Mouse (Mus musculus): ENCODE data around the gene Ruvbl1.

Ruvbl1 gene

DNA sequence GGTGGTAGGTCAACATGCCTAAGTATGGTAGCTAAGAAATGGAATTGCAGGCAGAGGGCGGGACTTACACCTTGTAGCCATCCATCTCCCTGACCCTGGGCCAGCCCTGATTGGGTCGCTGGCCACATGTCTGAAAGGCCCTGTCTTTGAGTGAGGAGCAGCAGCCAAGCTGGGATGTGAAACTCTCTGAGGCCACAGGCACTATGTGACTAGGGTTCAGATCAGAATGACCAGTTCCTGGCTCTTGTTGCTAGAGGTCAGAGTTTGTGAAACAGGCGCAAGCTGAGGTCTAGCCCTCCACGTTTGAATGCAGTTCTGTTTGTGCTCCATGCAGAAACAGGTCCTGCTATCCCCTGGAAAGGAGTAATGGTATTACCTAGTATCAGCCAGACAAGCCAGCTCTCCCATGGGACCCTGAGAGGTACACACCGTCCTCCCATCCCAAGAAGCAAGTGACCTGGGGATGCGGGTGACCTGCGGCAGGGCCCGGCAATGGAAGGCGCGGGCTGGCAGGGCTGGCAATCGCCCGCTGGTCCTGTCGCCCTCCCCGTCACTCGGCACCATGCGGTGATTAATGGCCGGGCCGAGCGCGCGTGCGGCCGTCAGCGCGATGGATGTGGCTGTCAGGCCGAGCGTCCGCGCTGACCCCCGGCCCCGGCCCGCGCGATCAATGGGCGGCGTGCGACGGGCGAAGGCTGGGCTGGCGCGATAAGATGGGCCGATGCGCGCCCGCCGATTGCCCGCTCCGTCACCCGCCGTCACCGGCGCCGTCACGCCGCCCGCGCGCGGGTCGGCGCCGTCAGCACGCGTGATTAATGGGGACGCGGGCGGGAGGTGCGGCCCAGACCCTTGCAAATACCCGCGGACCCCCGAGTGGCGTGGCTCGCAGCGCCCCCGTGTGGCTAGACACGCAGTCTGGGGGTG is 34.5 kb downstream of the Ruvbl1 start:
- DNase-seq, result peak; percentile 75 to 85

DNA sequence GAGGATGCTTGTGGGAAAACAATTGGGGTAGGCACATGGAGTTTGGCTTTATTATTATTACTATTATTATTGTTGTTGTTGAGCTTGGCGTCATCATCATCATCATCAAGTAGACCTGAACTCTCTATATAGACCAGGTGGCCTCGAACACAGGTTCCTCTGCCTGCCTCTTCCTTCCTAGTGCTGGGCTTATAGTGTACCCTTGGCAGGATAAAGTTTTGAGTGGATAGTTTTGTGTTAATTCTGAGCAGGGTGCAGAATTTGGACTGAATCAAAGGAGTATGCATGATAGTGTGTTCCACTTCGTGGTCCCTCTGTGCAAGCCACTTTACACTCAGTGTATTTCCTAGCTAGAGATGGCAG is 35.2 kb downstream of the Ruvbl1 start:
- DNase-seq, result no peak

DNA sequence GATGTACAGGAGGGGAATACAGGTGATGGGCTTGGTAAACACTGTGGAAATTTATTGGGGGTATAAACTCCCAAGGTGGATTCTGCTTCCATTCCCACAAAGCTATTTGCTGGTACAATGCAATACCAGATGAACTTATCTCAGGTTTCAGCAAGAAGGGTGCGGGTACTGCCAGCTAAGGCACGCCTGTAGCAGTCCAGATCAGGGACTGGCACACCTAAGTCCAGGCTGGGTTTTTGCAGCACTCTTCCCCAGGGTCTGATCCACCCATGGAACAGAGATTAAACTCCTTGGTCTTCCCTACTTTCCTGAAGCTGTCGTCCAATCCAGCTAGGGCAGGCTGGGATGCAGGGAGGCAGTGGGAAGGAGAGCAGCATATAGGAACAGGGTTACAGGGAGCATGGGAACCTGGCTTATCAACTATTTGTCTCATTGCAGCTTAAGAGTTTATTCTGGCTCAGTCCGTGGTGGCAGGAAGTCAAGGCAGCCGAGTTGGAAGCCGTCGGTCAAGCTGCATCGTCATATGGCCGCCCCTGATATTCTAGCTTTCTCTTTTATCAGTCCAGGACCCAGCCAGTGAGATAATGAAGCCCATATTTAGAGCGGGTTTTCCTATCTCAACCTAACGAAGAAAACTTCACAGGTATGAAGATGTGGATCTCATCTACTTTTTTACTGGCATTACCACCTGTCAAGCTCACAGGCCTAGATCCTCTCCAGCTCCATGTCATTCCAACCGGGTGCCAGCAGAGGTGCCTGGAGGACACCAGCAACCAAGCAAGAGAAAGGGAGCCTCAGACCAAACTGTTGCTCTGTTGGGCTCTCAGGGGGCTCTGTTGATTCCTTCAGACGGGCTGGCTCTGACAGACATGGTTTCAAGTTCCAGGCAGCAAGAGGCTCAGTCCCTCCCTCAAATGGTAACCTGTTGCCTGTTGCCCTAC is 37.1 kb downstream of the Ruvbl1 start:
- DNase-seq, result no peak

DNA sequence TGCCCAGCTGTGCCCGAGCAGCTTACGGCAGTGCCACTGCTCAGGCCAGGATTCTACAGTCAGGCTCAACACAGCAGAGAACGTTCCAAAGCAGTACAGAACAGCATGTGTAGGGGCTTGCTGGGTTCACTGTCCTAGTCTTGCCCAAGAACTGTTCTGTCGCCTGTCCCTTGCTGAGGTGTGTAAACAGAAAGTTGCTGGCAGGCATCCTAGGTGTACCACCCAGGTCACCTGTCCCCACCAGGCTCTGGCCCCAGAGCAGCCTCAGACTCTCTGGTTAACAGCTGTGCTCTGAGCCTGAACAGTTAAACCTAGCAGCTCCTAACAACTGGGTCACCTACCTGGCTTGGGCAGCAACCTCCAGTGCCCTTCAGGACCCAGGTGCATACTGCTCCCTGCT is 37.8 kb downstream of the Ruvbl1 start:
- no peak for DNase-seq

DNA sequence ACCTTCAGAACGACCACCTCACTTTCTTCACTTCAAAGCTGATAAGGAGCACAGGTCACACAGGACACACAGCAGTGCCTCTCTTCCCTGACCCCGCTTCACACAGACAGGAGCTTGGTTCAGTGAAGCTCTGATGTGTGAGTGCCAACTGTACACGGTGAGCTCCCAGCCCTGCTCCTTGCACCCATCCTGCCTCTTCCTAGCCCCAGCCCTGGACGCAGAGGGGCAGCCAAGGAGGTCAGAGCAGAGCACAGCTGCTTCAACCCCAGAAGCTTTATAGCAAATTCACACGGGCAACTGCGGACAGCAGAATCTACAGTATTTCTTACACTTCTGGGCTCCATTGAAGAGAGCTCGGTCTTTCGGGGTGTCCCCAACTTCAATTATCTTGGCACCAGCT is 48.8 kb downstream of the Ruvbl1 start:
- DNase-seq, result no peak

DNA sequence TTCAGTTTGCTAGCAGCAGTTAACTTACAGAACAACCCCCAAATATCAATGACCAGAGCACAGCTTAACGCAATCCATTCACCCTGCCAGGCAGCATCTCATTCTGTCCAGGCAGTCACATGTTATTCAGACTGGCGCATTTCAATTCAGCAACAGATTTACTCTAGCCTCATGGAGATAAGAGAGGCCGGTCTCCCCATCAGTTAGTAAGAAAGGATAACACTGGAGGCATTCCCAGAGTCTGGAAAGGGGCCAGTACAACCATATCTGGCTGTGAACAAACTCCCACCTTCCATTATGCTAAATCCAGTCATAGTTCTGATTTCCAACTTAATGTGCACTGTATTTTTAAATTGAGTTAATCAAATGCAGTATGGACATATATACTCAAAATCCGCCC is 49.3 kb downstream of the Ruvbl1 start:
- DNase-seq, result no peak

DNA sequence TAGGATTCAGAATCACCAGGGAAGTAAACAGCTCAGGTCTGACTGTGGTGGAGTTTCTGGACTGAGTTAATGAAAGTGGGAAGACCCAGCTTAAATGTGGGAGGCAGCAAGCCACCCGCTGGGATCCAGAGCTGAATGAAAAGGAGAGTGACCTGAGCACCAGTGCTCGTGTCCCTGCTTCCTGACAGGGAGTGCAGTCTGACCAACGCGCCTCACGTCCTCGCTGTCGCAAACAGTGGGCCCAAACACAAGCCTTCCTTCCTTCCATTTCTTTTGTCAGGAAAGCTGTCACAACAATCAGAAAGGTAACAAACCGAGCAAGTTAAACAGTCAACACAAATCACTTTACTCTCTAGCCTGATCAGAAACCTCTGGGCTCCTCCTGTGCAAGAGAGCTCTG is 50.8 kb downstream of the Ruvbl1 start:
- DNase-seq, result no peak

DNA sequence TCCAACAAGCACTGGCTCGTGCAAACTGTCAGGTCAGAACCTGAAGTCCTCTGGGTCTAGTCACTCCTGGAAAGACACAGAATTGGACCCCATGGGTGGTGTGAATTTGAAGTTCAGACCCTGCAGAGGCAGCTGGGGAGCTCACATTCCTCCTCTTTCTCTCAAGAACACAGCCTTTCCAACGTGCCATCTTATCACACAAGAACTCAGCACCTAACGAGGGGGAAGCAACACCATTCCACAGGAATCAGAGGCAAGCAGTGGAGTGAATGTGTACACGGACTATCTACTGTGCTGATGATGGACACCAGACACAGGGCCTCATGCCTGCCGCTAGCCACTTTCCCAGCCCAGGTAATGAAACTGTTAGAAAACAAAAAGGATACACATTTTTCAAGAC is 51.5 kb downstream of the Ruvbl1 start:
- no peak for DNase-seq

DNA sequence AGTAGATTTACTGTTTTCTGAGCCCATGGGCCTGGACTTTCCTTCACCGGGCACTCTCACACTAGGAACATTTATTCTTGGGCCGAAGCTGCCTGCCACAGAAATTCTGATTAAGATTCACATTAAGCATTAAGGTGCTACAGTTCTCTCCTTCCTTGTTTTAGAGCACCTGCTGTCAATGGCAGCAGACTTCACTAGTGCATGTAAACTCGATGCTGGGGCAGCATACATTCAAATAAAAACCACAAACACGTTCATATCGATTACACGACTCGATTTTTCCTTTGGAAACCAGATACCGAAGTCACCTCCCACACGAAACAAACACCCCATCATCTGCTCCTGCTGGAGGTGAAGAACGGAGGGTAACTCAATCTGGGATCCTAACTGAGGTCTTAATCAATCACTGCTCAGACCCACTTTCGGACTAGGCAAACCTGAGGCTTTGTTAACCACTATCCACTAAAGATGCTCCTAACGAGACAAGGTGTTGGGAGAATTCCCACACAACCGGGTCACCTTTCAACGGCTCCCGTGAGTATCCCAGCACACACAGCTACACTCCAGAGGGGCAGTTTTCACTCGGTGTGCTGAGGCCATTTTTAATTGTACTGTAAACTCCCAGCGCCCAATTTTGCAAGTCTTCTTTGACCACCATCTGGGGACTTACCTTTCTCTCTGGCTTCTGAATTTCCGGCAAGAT is 52.6 kb downstream of the Ruvbl1 start:
- DNase-seq, result no peak

DNA sequence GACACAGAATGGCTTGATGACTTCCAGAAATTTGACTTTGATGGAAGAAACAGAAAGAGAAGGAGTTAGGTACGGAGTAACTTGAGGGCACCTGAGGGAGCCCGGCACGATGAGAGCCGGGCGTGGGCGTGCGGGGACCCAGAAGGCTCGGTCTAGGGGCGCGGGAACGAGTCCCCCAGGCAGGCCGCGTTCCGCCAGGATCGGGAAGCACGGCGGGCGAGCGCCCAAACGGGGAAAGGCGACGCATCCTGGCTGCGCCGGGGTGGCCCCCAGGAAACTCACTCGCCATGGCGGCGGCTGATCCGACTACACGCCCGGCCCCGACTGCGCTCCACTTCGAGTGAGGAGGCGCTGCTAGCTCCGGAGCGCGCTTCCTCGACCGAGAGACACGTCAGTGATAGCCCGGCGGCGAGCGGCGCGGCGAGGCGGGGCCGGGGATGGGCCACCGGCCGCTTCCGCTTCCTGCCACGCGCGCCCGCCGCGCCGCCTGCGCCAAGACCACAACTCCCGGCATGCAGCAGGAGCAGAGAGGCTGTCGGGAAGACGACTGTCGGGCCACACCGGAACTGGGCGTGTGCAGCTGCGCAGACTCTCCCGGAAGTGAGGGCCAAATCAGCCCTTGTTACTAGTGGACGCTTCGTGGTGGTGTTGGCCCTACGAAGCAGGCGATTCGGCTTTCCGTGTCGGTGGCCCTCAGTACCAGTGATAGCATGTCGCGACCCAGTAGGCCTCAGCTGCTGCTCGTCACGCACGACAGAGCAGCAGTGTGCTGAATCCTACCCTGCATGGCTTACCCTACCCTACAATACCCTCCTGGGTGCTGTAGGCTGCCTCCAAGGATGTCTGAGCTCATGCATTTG is 53.4 kb downstream of the Ruvbl1 start, which contains the start of gene Sec61a1:
Sec61a1 (minus strand) TSS at position 502 of the 860 bp plus-strand sequence.
- peak; percentile 96 to 98 for DNase-seq

DNA sequence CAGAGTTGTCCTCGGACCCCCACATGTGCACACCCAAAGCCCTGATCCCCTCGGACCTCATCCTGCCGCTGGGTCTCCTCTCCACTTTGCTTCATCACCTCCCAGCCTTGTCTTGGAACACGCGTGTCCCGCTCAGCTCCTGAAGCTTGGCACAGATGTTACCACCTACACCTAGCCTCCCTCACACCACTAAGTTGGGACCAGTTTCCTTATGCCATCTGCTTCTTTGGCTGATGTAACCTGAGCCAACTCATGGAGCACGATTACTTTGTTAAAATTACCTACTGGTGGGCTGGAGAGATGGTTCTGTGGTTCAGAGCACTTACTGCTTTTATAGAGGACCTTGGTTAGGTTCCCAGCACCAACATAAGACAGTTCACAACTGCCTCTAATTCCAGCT is 56.6 kb downstream of the Ruvbl1 start:
- no peak for DNase-seq

DNA sequence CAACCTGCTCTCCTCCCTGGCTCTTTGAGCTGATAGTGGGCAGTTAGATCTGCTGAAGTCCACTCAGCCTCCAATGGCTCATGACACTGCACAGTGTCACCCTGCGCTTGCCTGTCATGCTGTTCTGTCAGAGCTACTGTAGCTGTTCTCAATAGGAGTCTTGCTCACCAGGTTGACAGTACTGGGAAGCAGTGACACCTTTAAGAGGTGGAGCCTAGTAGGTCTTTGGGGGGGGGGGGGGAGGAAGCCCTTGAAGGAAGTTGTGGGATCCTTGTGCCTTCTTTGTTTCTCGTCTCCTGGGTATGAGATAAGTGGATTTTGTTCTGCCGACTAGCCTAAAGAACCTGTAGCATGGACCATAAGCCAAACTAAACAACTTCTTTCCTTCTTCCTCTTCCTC is 57.4 kb downstream of the Ruvbl1 start:
- no peak for DNase-seq

DNA sequence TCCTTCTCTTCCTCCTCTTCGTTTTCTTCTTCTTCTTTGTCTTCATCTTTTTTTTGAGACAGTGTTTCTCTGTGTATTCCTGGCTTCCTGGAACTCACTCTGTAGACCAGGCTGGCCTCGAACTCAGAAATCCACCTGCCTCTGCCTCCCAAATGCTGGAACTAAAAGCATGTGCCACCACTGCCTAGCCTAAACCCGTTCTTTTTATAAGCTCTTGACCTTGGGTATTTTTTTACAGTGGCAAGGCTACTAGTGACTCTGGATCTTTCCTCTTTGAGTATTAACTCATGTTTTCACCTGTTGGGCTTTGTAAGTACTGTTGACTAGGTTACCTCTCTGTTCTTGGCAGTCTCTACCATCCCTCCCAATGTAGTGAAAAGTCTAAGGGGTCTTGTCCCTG is 57.8 kb downstream of the Ruvbl1 start:
- no peak for DNase-seq

DNA sequence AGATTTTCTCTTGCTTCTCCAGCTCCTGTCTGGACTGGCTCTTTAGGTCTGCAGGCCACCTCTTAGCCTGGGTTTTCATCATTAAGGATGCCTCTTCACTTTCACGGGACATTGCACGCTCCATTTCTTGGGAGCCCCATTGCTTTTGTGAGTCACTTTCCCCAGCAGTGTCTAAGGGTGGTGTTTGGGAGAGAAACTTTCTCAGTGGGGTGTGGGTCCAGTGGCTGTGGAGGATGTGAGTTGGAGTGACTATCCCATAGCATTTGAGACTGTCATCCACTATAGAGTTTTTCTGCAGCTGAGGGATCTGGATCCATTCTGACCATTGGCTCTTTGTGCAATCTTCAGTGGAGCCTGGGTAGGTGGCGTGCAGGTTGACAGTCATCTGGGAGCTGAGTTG is 58.2 kb downstream of the Ruvbl1 start:
- DNase-seq, result no peak

DNA sequence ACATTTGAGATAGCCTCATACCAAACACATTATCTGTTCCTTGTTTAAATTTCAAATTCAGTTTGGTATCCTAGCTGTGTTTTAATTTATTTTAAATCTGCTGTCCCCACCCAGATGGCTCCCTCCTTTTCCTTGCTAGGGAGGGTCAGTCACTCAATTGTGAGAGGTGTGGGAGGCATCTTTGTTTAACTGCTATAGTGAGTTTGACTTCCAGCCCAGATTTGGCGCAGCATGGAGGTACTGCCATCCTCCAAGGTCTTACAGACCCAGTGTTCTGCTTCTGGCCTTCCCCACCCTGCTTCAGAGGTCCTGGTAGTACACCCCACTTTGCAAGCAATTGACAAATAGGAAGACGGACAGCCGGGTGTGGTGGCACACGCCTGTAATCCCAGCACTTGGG is 58.8 kb downstream of the Ruvbl1 start:
- DNase-seq, result no peak

DNA sequence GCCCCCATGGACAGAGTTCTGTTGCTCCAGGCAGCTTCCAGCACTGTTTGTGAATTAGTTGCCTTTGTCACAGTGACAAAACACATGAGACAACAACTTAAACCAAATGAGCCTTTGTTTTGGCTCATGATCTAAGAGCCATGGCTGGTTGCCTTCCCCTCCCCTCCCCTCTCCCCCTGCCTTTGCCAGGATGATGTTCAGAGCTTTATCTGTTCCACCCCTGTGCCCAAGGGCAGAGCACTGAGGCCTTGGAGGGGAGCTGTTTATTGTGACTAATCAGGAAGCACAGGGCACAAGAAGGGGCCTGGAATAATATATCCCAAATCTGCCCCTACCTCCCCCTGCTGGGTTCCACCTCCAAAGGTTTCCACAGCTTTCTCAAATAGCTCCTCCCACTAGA is 65.1 kb downstream of the Ruvbl1 start:
- DNase-seq, result no peak

DNA sequence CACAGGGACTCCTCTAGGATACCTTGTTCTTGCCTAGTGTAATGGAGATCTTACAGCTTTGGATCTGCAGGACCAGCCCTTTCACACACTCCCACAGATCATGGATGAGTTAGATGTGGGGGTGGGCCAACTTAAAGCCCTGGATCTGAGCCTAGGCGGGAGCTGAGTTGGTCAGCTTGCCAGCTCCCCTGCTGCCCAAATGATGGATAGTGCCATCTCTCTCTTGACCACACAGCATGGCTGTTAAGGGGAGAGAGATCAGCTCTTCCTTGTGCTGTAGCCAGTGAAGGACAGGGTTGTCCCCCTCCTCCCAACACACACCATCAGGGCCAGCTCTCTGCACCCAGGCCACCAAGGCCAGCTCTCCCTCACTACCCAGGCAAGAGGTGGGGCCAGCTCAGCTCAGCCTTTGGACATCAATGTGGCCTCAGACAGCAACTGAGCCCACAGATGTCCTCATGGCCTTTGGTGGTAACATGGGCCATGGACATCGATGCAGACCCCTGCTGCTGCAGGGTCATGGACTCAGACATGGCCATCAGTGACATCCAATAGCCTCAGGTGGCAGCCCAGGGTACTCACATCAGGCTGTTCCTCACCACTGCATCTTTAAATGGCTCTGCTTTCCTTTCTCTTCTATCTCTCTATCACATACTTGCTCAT is 75.0 kb downstream of the Ruvbl1 start:
- DNase-seq, result no peak

DNA sequence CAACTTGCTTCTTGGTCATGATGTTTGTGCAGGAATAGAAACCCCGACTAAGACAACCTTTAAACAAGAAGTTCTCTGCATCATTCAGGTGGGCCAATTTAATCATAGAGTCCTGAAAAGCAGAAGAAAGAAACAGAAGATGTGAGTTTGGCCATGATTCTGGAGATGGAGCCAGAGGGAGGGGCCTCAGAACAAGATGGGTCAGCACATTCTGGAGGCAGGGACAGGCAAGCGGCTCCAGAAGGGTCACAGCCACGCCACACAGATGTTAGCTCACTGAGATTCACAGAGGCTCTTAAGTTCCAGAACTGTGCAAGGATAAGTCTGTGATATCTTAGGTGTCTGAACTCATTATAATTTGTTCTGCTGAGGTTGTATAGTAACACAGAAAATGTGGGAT is 79.0 kb downstream of the Ruvbl1 start:
- DNase-seq, result no peak

DNA sequence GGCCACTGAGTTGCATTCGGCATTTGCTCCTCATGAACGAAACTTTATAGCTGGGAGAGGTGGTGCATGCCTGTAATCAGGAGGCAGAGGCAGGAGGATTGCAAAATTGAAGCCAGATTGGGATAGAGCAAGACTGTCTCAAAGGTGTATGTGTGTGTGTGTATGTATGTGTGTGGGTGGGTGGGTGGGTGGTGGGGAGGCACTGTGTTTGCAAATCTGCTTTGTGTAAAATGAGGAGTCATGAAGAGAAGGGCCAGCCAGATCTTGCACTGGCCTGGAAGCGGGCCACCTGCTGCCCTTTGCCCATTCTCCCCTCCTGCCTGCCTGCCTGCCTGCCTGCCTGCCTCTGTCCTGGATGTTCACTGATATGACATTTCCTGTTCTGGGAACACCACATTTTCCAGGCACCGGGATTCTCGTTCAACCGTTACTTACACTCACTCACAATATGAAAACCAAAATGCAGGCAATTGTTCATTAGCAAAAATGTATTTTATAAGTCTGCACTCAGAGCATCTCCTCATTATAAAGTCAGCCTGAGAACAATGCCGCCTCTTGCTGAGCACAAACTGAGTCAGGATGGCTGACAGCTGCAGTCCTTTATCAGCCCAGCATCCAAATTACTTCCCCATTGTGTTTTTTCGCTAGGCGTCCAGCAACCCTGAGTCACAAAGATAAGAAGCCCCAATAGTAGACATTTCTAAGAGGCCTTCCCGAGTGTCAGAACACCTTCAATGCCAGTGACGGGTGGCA is 79.6 kb downstream of the Ruvbl1 start:
- DNase-seq, result no peak

DNA sequence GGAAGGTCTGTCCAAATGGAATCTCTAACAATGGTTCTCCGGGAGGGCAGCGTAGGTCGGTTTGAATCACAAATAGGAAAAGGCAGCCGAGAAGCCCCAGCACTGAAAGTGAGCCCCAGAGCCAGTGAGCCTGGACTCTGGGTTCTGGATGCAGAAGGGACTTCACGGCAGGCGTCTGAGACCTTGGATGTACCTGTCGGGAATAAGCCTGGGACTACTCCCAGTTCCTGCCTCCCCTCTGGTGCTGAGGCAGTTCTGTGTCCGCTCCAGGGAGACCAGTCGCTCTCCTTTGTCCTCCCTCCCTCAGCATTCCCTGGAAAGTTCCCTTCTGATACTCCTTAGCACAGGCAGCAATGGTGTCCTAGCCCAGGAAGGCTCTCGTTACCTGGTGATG is 80.2 kb downstream of the Ruvbl1 start:
- no peak for DNase-seq
